ENCODE assay signal across 8 mouse cellular contexts in the genomic region with DNA sequence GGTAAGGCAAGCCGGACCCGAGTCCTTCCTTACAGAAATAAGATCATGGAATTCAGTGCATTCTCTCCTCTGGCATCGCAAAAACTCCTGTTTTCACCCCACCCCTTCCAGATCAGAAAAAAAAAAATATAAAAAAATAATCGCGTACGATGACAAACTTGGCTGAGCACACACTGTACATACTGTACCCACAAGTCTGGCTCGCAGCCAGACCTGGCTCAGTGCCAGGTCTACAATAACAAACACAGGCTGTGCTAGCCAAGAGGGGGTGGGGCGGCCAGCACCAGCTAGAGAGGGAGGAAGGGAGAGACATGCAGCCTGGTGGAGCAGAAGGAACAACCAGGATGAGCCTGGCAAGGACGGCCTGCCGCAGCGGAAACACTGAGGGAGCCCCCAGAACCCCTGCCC.
DNase-seq lines count a peak whose midpoint lies in the region; ATAC-seq and TF ChIP-seq lines count a peak whose summit lies in the region.

No protein-coding gene starts in this region.

- peaks cover 63% of the 10 kb centered on the region for H3K4me1 ChIP-seq in forebrain, embryonic 15.5 days
- peaks cover 0 to 12% of the 10 kb centered on the region in 2 experiments; a peak in 3 of 4 replicates for H3K4me1 ChIP-seq in liver, embryonic 14.5 days (replicated peaks; ENCODE audit: control insufficient read depth in 2 of 2, insufficient read depth in 2 of 2, low read length in 1 of 2)
- peaks cover 53% of the 10 kb centered on the region for H3K4me1 ChIP-seq in neural tube, embryonic 12.5 days
- H3K4me1 ChIP-seq in stomach, postnatal 0 days (replicated peaks; ENCODE audit: control insufficient read depth, insufficient read depth): peaks cover 11% of the 10 kb centered on the region; the same call in 1 of the 2 replicates

- no peak overlapping the region for H3K4me3 ChIP-seq in forebrain, embryonic 15.5 days
- no peak overlapping the region for H3K4me3 ChIP-seq in liver, embryonic 14.5 days (ENCODE audit: insufficient read depth in 1 of 2, low read depth in 2 of 2, low read length in 2 of 2)
- H3K4me3 ChIP-seq in neural tube, embryonic 12.5 days: no peak overlapping the region
- H3K4me3 ChIP-seq in stomach, postnatal 0 days (ENCODE audit: low read depth, low read length): no peak overlapping the region

- 5% methylated on average over 11 of the region's 11 CpGs for WGBS in forebrain, embryonic 15.5 days
- WGBS in liver, embryonic 14.5 days (ENCODE audit: insufficient replicate concordance): 55% methylated on average over 11 of the region's 11 CpGs
- 42% methylated on average over 11 of the region's 11 CpGs for WGBS in neural tube, embryonic 12.5 days
- WGBS in stomach, postnatal 0 days: 4% methylated on average over 11 of the region's 11 CpGs

- peak overlapping the region; percentile 20; the same call in 1 of the 2 replicates for H3K4me2 ChIP-seq in forebrain, embryonic 15.5 days (replicated peaks)
- no peak overlapping the region for H3K4me2 ChIP-seq in liver, embryonic 14.5 days (ENCODE audit: low read depth)
- peak overlapping the region; percentile 32 for H3K4me2 ChIP-seq in neural tube, embryonic 12.5 days (replicated peaks)
- H3K4me2 ChIP-seq in stomach, postnatal 0 days (replicated peaks; ENCODE audit: low read depth): peak overlapping the region; percentile 31; the same call in 1 of the 2 replicates

- ATAC-seq in forebrain, embryonic 15.5 days (replicated peaks): peak; percentile 95
- peak; percentile 64; the same call in 1 of the 2 replicates for ATAC-seq in liver, embryonic 14.5 days (ENCODE audit: insufficient read depth)
- peak; percentile 54 for ATAC-seq in neural tube, embryonic 12.5 days (ENCODE audit: low FRiP score, low read depth)
- peak; percentile 94 for ATAC-seq in stomach, postnatal 0 days (ENCODE audit: low FRiP score, low TSS enrichment)

- peak; percentile 88 for DNase-seq in CD4-positive helper T cell, adult 2 months (ENCODE audit: low read depth, low spot score)
- peak; percentile 59 for DNase-seq in c-Kit-positive CD71-positive TER-119-negative erythroid progenitor cells, embryonic 14.5 days (ENCODE audit: low read depth)
- peak; percentile 96 to 97 for DNase-seq in heart, postnatal 10 days
- DNase-seq in kidney, postnatal 4 days: peak; percentile 93 to 96
- DNase-seq in liver, embryonic 14.5 days (ENCODE audit: low read depth in 3 of 3, low spot score in 3 of 3): peak in 2 of 3 experiments; percentile 29 to 45
- DNase-seq in stomach, postnatal 0 days (ENCODE audit: low spot score): peak; percentile 97

- TF ChIP-seq CTCF in liver, embryonic 14.5 days (IDR thresholded peaks at IDR 0.05; ENCODE audit: low read depth): no peak
- TF ChIP-seq CTCF in stomach, postnatal 0 days (IDR thresholded peaks at IDR 0.05; ENCODE audit: low read depth): no peak

- peak overlapping the region; percentile 84 for H3K27ac ChIP-seq in forebrain, embryonic 15.5 days (replicated peaks)
- H3K27ac ChIP-seq in liver, embryonic 14.5 days: no peak overlapping the region
- no peak overlapping the region for H3K27ac ChIP-seq in neural tube, embryonic 12.5 days
- H3K27ac ChIP-seq in stomach, postnatal 0 days (replicated peaks): peak overlapping the region; percentile 92

- intact Hi-C loops in heart, postnatal 10 days (cut with DNase I): loop anchor here (1.0 kb wide), 1 partner anchor 94 kb away; no protein-coding TSS in a partner anchor

- no peaks in the 10 kb centered on the region for H3K27me3 ChIP-seq in forebrain, embryonic 15.5 days
- no peaks in the 10 kb centered on the region for H3K27me3 ChIP-seq in liver, embryonic 14.5 days (ENCODE audit: control insufficient read depth, insufficient read depth, low read length)
- H3K27me3 ChIP-seq in neural tube, embryonic 12.5 days (replicated peaks): no peaks in the 10 kb centered on the region
- no peaks in the 10 kb centered on the region for H3K27me3 ChIP-seq in stomach, postnatal 0 days (ENCODE audit: control insufficient read depth, insufficient read depth, low read length)

- no peaks in the 10 kb centered on the region for H3K36me3 ChIP-seq in forebrain, embryonic 15.5 days
- no peaks in the 10 kb centered on the region for H3K36me3 ChIP-seq in liver, embryonic 14.5 days (replicated peaks; ENCODE audit: control insufficient read depth, insufficient read depth, low read depth)
- H3K36me3 ChIP-seq in neural tube, embryonic 12.5 days: no peaks in the 10 kb centered on the region
- no peaks in the 10 kb centered on the region for H3K36me3 ChIP-seq in stomach, postnatal 0 days (ENCODE audit: control insufficient read depth, insufficient read depth, low read length)

- TF ChIP-seq EP300 in liver, embryonic 14.5 days (IDR thresholded peaks at IDR 0.05; ENCODE audit: low read depth): no peak; the same call in 1 of the 2 replicates
- TF ChIP-seq EP300 in stomach, postnatal 0 days (optimal IDR thresholded peaks at IDR 0.05): peak; percentile 99

- 0 out of 2 replicates have a peak overlapping the region, but pooled peaks have one; percentile 11 for H3K9ac ChIP-seq in forebrain, embryonic 15.5 days (replicated peaks)
- no peak overlapping the region for H3K9ac ChIP-seq in liver, embryonic 14.5 days (replicated peaks)
- H3K9ac ChIP-seq in neural tube, embryonic 12.5 days: no peak overlapping the region
- H3K9ac ChIP-seq in stomach, postnatal 0 days (ENCODE audit: low read length): peak overlapping the region; percentile 23; the same call in 1 of the 2 replicates

- H3K9me3 ChIP-seq in forebrain, embryonic 15.5 days: no peaks in the 10 kb centered on the region
- H3K9me3 ChIP-seq in liver, embryonic 14.5 days (ENCODE audit: control insufficient read depth, low read length): no peaks in the 10 kb centered on the region
- no peaks in the 10 kb centered on the region for H3K9me3 ChIP-seq in neural tube, embryonic 12.5 days
- no peaks in the 10 kb centered on the region for H3K9me3 ChIP-seq in stomach, postnatal 0 days (ENCODE audit: control insufficient read depth, low read length)

Comparison
In these comparisons a context has a peak if more than half of its experiments do, and no peak if none do; other contexts are left out.
1. DNase-seq: peak in every context shown above with its lines; median percentile 97 in stomach, postnatal 0 days; 96 in heart, postnatal 10 days; 94 in kidney, postnatal 4 days; 88 in CD4-positive helper T cell, adult 2 months; 59 in c-Kit-positive CD71-positive TER-119-negative erythroid progenitor cells, embryonic 14.5 days; 37 in liver, embryonic 14.5 days.
2. H3K27ac ChIP-seq: peak in forebrain, embryonic 15.5 days (single experiment) and stomach, postnatal 0 days (single experiment); none in liver, embryonic 14.5 days (single experiment) and neural tube, embryonic 12.5 days (single experiment).
3. H3K9ac ChIP-seq: peak in forebrain, embryonic 15.5 days (single experiment) and stomach, postnatal 0 days (single experiment); none in liver, embryonic 14.5 days (single experiment) and neural tube, embryonic 12.5 days (single experiment).
4. Peak in every context shown above with its lines, with median percentiles within 50 percentile points of each other: ATAC-seq.